Comparison of ENCODE assay signal across 7 mouse cellular contexts in genomic region chr14:76415781-76416301, GRCm38 (mm10). TPM values are rescaled to one million over a fixed set of nuclear protein-coding genes. Genes with fewer than 3 reads are reported as not detected.
A peak's percentile ranks its signal among the peaks of the same experiment; 100 is the strongest.
DNase-seq lines count a peak whose midpoint lies in the region; ATAC-seq and TF ChIP-seq lines count a peak whose summit lies in the region.

No protein-coding gene starts in this region.

- intact Hi-C loops in left cerebral cortex, postnatal 14 days (cut with DNase I): loop anchor here (2.0 to 5.0 kb wide), 3 partner anchors 36 to 263 kb away; no protein-coding TSS in a partner anchor

- TF ChIP-seq CTCF in hindbrain, postnatal 0 days (IDR thresholded peaks at IDR 0.05; ENCODE audit: low read depth): no peak

- no peaks in the 10 kb centered on the region for H3K27me3 ChIP-seq in hindbrain, postnatal 0 days (ENCODE audit: insufficient read depth, low read length)
- peaks cover 63% of the 10 kb centered on the region for H3K27me3 ChIP-seq in megakaryocyte, embryonic 14.5 days (replicated peaks)

- peak overlapping the region; percentile 100 for H3K27ac ChIP-seq in hindbrain, postnatal 0 days

- H3K4me1 ChIP-seq in hindbrain, postnatal 0 days (ENCODE audit: insufficient read depth, low read length): peaks cover 35% of the 10 kb centered on the region
- H3K4me1 ChIP-seq in megakaryocyte, embryonic 14.5 days: peaks cover 28% of the 10 kb centered on the region

- peaks cover 9% of the 10 kb centered on the region for H3K36me3 ChIP-seq in hindbrain, postnatal 0 days (ENCODE audit: insufficient read depth, low read length)
- H3K36me3 ChIP-seq in megakaryocyte, embryonic 14.5 days (replicated peaks; ENCODE audit: low read length): peaks cover 28% of the 10 kb centered on the region

- peak overlapping the region; percentile 95 for H3K4me3 ChIP-seq in hindbrain, postnatal 0 days (ENCODE audit: low read length)
- H3K4me3 ChIP-seq in megakaryocyte, embryonic 14.5 days (replicated peaks): peak overlapping the region; percentile 96

- H3K4me2 ChIP-seq in hindbrain, postnatal 0 days (ENCODE audit: low read depth, low read length): peak overlapping the region; percentile 92

- peak; percentile 70 to 87 for DNase-seq in adrenal gland, adult (ENCODE audit: inconsistent age in 2 of 2, low spot score in 1 of 2)
- peak; percentile 77 for DNase-seq in cerebellum, adult 9-11 months
- DNase-seq in frontal cortex, postnatal 25 days (ENCODE audit: low spot score in 2 of 2): peak; percentile 27 to 47
- peak; percentile 69 for DNase-seq in hindbrain, postnatal 0 days (ENCODE audit: low spot score)
- peak; percentile 58 to 64 for DNase-seq in left cerebral cortex, postnatal 14 days (ENCODE audit: low spot score in 2 of 2)
- DNase-seq in right cerebral cortex, postnatal 25 days: peak; percentile 69

- H3K9me3 ChIP-seq in hindbrain, postnatal 0 days (ENCODE audit: low read length): no peaks in the 10 kb centered on the region
- H3K9me3 ChIP-seq in megakaryocyte, embryonic 14.5 days: peaks cover 26% of the 10 kb centered on the region

- WGBS in hindbrain, postnatal 0 days: 0% methylated on average over 28 of the region's 38 CpGs

- H3K9ac ChIP-seq in hindbrain, postnatal 0 days (replicated peaks; ENCODE audit: low read length): peak overlapping the region; percentile 99

- no peak; the same call in 1 of the 2 replicates for ATAC-seq in hindbrain, postnatal 0 days

RNA-seq across cellular contexts. Expression of gene Tsc22d1, which starts 1.1 kb away (rescaled TPM):
- 525 and 569 TPM in 2 replicates for total RNA-seq in hindbrain, postnatal 0 days (2014; rRNA removed)
- 544 and 588 TPM in 2 replicates for polyA plus RNA-seq in hindbrain, postnatal 0 days (2015; fragmentation: Nextera tagmentation; extraction: Ambion mirVana)
- total RNA-seq in left cerebral cortex, postnatal 14 days (2021): 100 to 1,000 TPM; 559 to 625 TPM
- polyA plus RNA-seq in megakaryocyte, embryonic 14.5 days (2012; ENCODE audit: insufficient read depth, low replicate concordance): 1,170 and 2,561 TPM in 2 replicates
